Mouse (Mus musculus) lung, postnatal 0 days (tissue): Measurements from ENCODE around the gene Ppp2r3a.

Experiments
- CTCF ChIP-seq: IDR thresholded peaks from 2 replicates; pipeline ENCODE4 v1.5.1; 2016; ENCODE audit warnings: antibody characterized with exemption, mild to moderate bottlenecking
- EP300 ChIP-seq: IDR thresholded peaks from 2 replicates; pipeline ENCODE4 v1.6.1; 2016; ENCODE audit warnings: antibody characterized with exemption, mild to moderate bottlenecking, control low read depth

GRCm38 (mm10) chr9:101266043-101266442 is 14.4 kb upstream of the Ppp2r3a start:
- TF ChIP-seq CTCF (no peak), EP300 (no peak)
